Mouse (Mus musculus): Measurements from ENCODE around the gene Tinag.

DNA sequence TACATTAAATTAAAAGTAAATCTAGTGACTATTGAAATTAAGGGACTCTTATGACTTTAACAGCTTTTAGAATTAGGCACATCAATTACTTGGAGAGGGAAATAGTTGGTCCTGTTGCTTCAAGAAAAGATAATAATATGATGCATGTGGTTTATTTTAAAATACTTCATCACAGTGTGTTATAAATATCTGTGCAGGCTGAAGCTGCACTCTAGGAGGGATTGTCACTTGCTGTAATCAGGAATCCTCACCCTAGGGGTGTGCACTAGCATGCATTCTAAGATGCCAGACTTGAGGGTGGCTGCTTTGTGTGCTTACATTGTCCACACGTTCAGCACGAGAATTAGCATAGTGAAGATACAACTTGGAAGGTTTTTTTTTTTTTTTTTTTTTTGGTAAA, 10.2 kb downstream of the Tinag start:
- no peak for TF ChIP-seq CTCF (IDR thresholded peaks at IDR 0.05; ENCODE audit: borderline replicate concordance, control insufficient read depth, extremely low read depth, insufficient read depth, low read length, poor library complexity)
- no peak for TF ChIP-seq POLR2A (IDR thresholded peaks at IDR 0.05; ENCODE audit: control insufficient read depth, extremely low read depth, insufficient read depth, low read length, poor library complexity)
